8 mouse cellular contexts compared by ENCODE assay signal in the genomic region with DNA sequence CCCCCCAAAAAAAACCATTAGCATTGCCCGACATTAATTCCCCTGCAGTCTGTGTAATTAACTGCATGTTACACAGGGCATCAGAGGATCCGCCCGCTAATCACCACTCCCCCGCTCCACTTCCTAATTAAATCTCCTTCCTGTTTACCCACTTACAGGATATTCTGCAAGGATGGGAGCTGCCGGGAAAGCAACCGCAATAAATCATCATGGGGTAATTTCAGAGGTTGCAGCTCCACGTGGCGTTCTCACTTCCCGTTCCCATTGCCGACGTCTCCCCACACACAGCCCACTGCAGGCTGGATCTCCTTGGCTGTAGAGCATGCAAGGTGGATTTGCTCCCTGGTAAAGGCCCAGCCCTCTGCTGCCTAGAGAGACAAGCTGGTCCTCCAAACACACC. TPM values are rescaled to one million over a fixed set of nuclear protein-coding genes. Genes with fewer than 3 reads are reported as not detected.
DNase-seq lines count a peak whose midpoint lies in the region; ATAC-seq lines count a peak whose summit lies in the region.

No protein-coding gene starts in this region.

- H3K4me3 ChIP-seq in forebrain, embryonic 13.5 days, result no peak overlapping the region
- no peak overlapping the region for H3K4me3 ChIP-seq in forebrain, embryonic 12.5 days (replicated peaks)
- no peak overlapping the region for H3K4me3 ChIP-seq in hindbrain, embryonic 15.5 days
- H3K4me3 ChIP-seq in lung, embryonic 15.5 days, result no peak overlapping the region

- peak; percentile 65 for DNase-seq in A20 (ENCODE audit: low read depth, low spot score)
- DNase-seq in frontal cortex, postnatal 36 days (ENCODE audit: low spot score in 2 of 2), result no peak
- no peak for DNase-seq in ovary, adult 18-20 months (ENCODE audit: low spot score)

- H3K36me3 ChIP-seq in forebrain, embryonic 13.5 days (ENCODE audit: poor library complexity, severe bottlenecking), result no peaks in the 10 kb centered on the region
- no peaks in the 10 kb centered on the region for H3K36me3 ChIP-seq in forebrain, embryonic 12.5 days (replicated peaks)
- no peaks in the 10 kb centered on the region for H3K36me3 ChIP-seq in hindbrain, embryonic 15.5 days
- H3K36me3 ChIP-seq in lung, embryonic 15.5 days, result no peaks in the 10 kb centered on the region

- no peaks in the 10 kb centered on the region for H3K27me3 ChIP-seq in forebrain, embryonic 13.5 days
- no peaks in the 10 kb centered on the region; the same call in 1 of the 2 replicates for H3K27me3 ChIP-seq in forebrain, embryonic 12.5 days
- H3K27me3 ChIP-seq in hindbrain, embryonic 15.5 days, result no peaks in the 10 kb centered on the region
- no peaks in the 10 kb centered on the region for H3K27me3 ChIP-seq in lung, embryonic 15.5 days

- WGBS in forebrain, embryonic 13.5 days, result 52% methylated on average over 11 of the region's 11 CpGs
- 69% methylated on average over 11 of the region's 11 CpGs for WGBS in forebrain, embryonic 12.5 days
- 37% methylated on average over 11 of the region's 11 CpGs for WGBS in hindbrain, embryonic 15.5 days
- 29% methylated on average over 11 of the region's 11 CpGs for WGBS in lung, embryonic 15.5 days

- no peak for ATAC-seq in forebrain, embryonic 13.5 days
- ATAC-seq in forebrain, embryonic 12.5 days (ENCODE audit: low FRiP score), result no peak
- ATAC-seq in hindbrain, embryonic 15.5 days (ENCODE audit: low FRiP score, low read depth), result peak; percentile 55
- ATAC-seq in lung, embryonic 15.5 days (ENCODE audit: borderline replicate concordance, extremely low read depth, low FRiP score, low TSS enrichment), result peak; percentile 70; the same call in 1 of the 2 replicates
- no peak for ATAC-seq in frontal cortex, adult (ENCODE audit: low TSS enrichment)

- no peak overlapping the region for H3K9ac ChIP-seq in forebrain, embryonic 13.5 days
- no peak overlapping the region for H3K9ac ChIP-seq in forebrain, embryonic 12.5 days
- no peak overlapping the region for H3K9ac ChIP-seq in hindbrain, embryonic 15.5 days
- no peak overlapping the region for H3K9ac ChIP-seq in lung, embryonic 15.5 days

- H3K9me3 ChIP-seq in forebrain, embryonic 13.5 days (replicated peaks), result 0 out of 2 replicates have a peak, but pooled peaks cover 5% of the 10 kb centered on the region
- H3K9me3 ChIP-seq in forebrain, embryonic 12.5 days, result no peaks in the 10 kb centered on the region
- H3K9me3 ChIP-seq in hindbrain, embryonic 15.5 days, result no peaks in the 10 kb centered on the region
- no peaks in the 10 kb centered on the region for H3K9me3 ChIP-seq in lung, embryonic 15.5 days

- peaks cover 21% of the 10 kb centered on the region for H3K4me1 ChIP-seq in forebrain, embryonic 13.5 days
- peaks cover 4% of the 10 kb centered on the region for H3K4me1 ChIP-seq in forebrain, embryonic 12.5 days
- peaks cover 26% of the 10 kb centered on the region for H3K4me1 ChIP-seq in hindbrain, embryonic 15.5 days (replicated peaks)
- no peaks in the 10 kb centered on the region for H3K4me1 ChIP-seq in lung, embryonic 15.5 days

- H3K4me2 ChIP-seq in forebrain, embryonic 13.5 days, result no peak overlapping the region
- H3K4me2 ChIP-seq in forebrain, embryonic 12.5 days, result no peak overlapping the region
- H3K4me2 ChIP-seq in hindbrain, embryonic 15.5 days, result no peak overlapping the region
- H3K4me2 ChIP-seq in lung, embryonic 15.5 days, result no peak overlapping the region

- H3K27ac ChIP-seq in forebrain, embryonic 13.5 days, result peak overlapping the region; percentile 21; the same call in 1 of the 2 replicates
- H3K27ac ChIP-seq in forebrain, embryonic 12.5 days, result no peak overlapping the region
- peak overlapping the region; percentile 59 for H3K27ac ChIP-seq in hindbrain, embryonic 15.5 days (replicated peaks)
- no peak overlapping the region for H3K27ac ChIP-seq in lung, embryonic 15.5 days

RNA-seq across cellular contexts. Expression of gene Ppp1r26, which starts 45.0 kb away (rescaled TPM):
- 6.2 and 8.4 TPM in 2 replicates for polyA plus RNA-seq in forebrain, embryonic 13.5 days (2015; fragmentation: Nextera tagmentation; extraction: Ambion mirVana)
- 9.2 and 9.6 TPM in 2 replicates for polyA plus RNA-seq in forebrain, embryonic 12.5 days (2016; fragmentation: Nextera tagmentation; extraction: Ambion mirVana)
- polyA plus RNA-seq in hindbrain, embryonic 15.5 days (2015; fragmentation: Nextera tagmentation; extraction: Ambion mirVana), result 16.3 and 17.4 TPM in 2 replicates
- 5.2 and 6.0 TPM in 2 replicates for polyA plus RNA-seq in lung, embryonic 15.5 days (2015; fragmentation: Nextera tagmentation; extraction: Ambion mirVana)

Comparison
In these comparisons a context has a peak if more than half of its experiments do, and no peak if none do; other contexts are left out.
1. H3K27ac ChIP-seq: peak in forebrain, embryonic 13.5 days (single experiment) and hindbrain, embryonic 15.5 days (single experiment); none in forebrain, embryonic 12.5 days (single experiment) and lung, embryonic 15.5 days (single experiment).
2. ATAC-seq: peak in hindbrain, embryonic 15.5 days (single experiment) and lung, embryonic 15.5 days (single experiment); none in forebrain, embryonic 13.5 days (single experiment), forebrain, embryonic 12.5 days (single experiment) and frontal cortex, adult (single experiment).